Mouse (Mus musculus): ENCODE data around the gene Acad8. TPM values are rescaled to one million over a fixed set of nuclear protein-coding genes. Genes with fewer than 3 reads are reported as not detected.

The Acad8 gene
- polyA plus RNA-seq, 1 experiment from 2014 or later, result 42.7 TPM

DNA sequence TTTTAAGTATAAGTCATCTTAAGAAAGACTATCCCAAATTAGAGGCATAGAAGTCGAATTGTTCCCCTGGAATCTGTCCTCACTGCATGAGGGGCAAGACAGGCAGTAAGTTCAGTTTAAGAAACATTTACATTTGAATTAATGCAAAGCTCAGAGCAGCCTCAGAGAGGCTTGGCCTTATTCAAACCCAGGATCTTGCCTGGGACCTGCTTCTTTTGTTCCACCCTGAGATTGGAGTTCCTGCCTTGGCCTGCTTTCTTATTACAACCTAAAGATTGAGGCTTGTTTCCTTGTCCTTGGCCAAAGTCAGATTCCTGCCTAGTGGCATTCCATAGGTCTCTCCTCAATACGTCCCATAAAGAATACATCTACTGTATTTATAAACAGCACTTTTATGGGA, 51.6 kb downstream of the Acad8 start:
- no peak overlapping the region for H3K4me2 ChIP-seq
- H3K9me3 ChIP-seq, result no peaks in the 10 kb centered on the region
- no peaks in the 10 kb centered on the region for H3K4me1 ChIP-seq
- no peaks in the 10 kb centered on the region for H3K36me3 ChIP-seq
- H3K4me3 ChIP-seq (replicated peaks), result no peak overlapping the region
- H3K9ac ChIP-seq, result no peak overlapping the region
- no peak overlapping the region for H3K27ac ChIP-seq
- no peaks in the 10 kb centered on the region for H3K27me3 ChIP-seq (replicated peaks)
- no peak for ATAC-seq (ENCODE audit: insufficient read depth, low FRiP score, low read depth)
- WGBS, result 60% methylated on average over 2 of the region's 2 CpGs

DNA sequence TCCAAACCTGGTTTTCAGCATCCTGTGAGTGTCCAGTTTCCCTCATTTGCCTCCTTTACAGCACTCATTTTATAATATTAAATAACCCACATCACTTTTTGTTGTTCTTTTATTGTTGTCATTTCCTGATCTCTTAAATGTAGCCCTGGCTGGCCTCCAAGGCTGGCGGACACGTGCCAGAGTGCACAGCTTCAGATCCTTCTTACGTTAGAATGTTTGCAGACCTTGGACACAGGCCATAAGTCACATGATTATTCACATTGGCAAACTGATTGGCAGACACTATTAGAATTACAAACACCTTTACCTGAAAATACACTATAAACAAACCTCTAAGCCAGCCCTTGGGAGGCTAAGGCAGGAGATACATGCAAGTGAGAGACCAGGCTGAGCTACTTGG, 75.2 kb downstream of the Acad8 start:
- 33% methylated on average over 3 of the region's 3 CpGs for WGBS
- H3K9ac ChIP-seq, result no peak overlapping the region
- H3K4me2 ChIP-seq, result no peak overlapping the region
- no peaks in the 10 kb centered on the region for H3K27me3 ChIP-seq (replicated peaks)
- H3K4me1 ChIP-seq, result no peaks in the 10 kb centered on the region
- no peak for ATAC-seq (ENCODE audit: insufficient read depth, low FRiP score, low read depth)
- H3K4me3 ChIP-seq (replicated peaks), result no peak overlapping the region
- H3K27ac ChIP-seq, result no peak overlapping the region
- no peaks in the 10 kb centered on the region for H3K9me3 ChIP-seq
- no peaks in the 10 kb centered on the region for H3K36me3 ChIP-seq

Other genes starting within 250 kb of the Acad8 start
- gene Glb1l2, start 193.1 kb downstream of the Acad8 start, polyA plus RNA-seq (2015; fragmentation: Nextera tagmentation; extraction: Ambion mirVana), result 5.0 and 5.3 TPM in 2 replicates
- gene Glb1l3, start 138.7 kb downstream of the Acad8 start, polyA plus RNA-seq (2015; fragmentation: Nextera tagmentation; extraction: Ambion mirVana), result not detected in 2 replicates
- not detected in 2 replicates for gene Gm1110, start 76.5 kb downstream of the Acad8 start, polyA plus RNA-seq (2015; fragmentation: Nextera tagmentation; extraction: Ambion mirVana)
- gene Thyn1, start 144 bp upstream of the Acad8 start, polyA plus RNA-seq (2015; fragmentation: Nextera tagmentation; extraction: Ambion mirVana), result 138 and 149 TPM in 2 replicates
- 32.9 TPM in 2 replicates for gene Vps26b, start 30.5 kb upstream of the Acad8 start, polyA plus RNA-seq (2015; fragmentation: Nextera tagmentation; extraction: Ambion mirVana)
- gene Ncapd3, start 30.6 kb upstream of the Acad8 start, polyA plus RNA-seq (2015; fragmentation: Nextera tagmentation; extraction: Ambion mirVana), result 24.9 and 26.6 TPM in 2 replicates
- gene Jam3, start 155.9 kb upstream of the Acad8 start, polyA plus RNA-seq (2015; fragmentation: Nextera tagmentation; extraction: Ambion mirVana), result 54.8 and 56.9 TPM in 2 replicates

Data from stomach, embryonic 15.5 days (tissue).